Mouse (Mus musculus): Measurements from ENCODE around the gene Pla2g1b.

Gene Pla2g1b

DNA sequence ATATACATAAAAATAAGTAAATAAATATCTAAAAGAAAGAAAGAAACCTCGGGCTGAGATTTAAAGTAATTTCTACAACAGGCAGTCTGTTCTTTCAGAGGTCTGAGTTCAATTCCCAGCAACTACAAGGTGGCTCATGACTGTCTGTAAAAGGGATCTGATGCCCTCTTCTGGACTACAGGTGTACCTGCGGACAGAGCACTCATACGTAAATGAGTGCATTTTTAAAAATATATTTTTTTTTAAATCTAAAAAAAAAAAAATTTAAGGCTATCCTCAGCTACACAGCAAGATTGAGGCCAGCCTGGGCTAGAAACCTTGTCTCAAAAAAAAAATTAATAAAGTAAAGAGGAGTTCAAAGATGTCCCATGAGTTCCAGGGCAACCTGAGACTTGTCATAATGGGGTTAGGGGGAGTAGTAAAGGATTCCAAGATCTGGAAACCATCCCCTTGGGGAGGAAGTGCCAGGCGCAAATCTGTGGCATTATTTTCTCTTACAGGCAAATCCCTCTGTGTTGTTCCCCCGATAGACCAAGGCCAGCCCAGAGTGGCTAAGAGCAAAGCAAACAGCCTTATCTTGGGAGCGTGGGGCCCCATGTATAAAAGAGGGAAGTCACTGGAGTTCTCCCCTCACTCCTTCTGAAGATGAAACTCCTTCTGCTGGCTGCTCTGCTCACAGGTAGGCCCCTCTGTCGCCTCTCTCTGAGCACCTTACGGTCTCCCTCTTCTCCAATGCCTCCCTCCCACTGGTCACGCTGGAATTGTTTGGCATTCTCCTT is at the start of gene Pla2g1b:
Pla2g1b (plus strand) TSS at position 621 of the 779 bp plus-strand sequence.
- DNase-seq (ENCODE audit: low spot score): no peak

DNA sequence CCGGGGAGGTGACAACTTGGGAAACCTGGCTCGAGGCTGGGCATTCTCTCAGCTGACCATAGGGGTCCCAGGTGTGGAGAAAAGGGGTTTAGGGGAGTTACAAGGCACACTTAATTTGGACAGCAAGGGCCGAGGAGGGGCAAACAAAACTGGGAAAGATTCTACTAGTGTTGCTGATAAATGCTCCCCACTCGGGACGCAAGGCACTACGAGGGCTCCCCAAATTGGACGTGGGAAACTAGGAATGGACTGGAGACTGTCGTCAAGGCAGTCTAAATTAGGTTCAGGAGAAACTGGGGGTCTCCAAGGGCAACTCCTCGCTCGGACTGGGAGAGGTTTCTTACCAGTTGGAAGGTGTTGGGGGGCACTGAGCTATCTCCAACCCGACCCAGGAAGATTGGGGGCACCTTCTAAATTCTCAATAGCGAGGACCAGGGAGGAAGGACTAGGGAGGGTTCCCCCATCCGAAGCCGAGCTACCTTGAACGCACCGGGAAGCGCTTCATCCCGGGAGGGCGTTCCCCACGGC is 37.2 kb upstream of the Pla2g1b start:
- no peak for DNase-seq (ENCODE audit: low spot score)

DNA sequence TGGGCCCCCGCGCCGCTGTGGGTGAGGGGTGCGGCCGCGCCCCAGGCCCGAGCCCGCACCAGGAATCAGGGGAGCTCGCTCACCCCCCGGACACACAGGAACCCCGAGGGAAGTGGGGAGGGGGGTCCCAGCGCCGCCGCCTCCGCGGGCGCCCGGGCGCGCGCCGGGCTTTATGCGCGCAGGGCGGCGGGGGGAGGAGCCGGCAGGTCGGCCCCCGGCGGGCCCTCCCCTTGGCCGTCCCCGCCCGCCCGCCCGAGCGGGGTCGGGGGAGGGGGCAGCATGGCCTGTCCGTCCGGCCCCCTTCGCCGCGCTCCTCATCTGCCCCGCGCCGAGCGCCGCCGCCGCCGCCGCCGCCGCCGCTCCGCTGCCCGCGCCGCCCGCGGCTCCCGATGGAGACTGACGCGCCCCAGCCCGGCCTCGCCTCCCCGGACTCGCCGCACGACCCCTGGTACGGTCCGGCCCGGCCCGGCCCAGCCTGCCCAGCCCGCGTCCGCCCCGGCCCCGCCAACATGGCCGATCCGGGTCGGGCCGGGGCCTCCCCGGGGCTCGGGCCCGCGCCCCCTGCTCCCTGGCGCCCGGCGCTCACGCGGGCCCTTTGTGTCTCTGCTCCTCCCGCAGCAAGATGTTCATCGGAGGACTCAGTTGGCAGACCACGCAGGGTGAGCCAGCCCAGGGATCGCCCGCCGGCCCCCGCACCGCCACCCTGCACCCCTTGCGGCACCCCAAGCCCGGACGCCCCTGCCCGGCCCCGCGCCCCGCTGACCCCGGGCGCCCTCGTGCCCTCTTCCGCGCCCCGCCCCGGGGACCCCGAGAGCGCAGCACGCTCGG is 36.5 kb upstream of the Pla2g1b start, which contains the start of gene Msi1:
Msi1 (plus strand) TSS at position 241 of the 828 bp plus-strand sequence.
- DNase-seq (ENCODE audit: low spot score): no peak

DNA sequence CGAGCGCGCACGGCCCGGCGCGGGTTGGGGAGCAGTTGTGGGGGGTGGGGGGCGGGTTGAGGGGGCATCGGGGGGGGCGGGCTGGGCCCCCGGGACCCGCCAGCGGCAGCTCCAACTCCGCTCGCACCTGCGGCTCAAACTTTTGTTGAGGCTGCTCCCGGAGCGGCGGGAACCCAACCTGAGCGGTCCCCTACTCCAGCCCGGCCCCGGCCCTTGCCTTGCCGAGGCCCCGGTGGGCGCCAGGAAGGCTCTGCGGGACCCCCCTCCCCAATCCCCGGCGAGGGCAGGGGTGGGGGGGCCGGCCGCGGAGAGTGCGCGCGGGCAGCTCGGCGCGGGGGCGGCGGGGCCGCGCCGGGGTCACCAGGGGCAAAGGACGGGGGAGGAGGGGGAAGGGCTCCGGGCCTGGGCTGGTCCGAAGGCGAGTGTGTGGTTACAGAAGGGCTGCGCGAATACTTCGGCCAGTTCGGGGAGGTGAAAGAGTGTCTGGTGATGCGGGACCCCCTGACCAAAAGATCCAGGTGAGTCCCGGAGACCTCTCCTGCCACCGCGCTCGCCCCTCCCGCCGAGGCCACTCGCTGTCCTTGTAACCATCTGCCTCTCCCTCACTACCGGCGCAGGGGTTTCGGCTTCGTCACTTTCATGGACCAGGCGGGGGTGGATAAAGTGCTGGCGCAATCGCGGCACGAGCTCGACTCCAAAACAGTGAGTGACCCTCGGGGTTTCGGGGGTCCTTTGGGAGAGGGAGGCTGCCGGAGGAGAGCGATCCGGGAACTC is 35.7 kb upstream of the Pla2g1b start:
- DNase-seq (ENCODE audit: low spot score): no peak

DNA sequence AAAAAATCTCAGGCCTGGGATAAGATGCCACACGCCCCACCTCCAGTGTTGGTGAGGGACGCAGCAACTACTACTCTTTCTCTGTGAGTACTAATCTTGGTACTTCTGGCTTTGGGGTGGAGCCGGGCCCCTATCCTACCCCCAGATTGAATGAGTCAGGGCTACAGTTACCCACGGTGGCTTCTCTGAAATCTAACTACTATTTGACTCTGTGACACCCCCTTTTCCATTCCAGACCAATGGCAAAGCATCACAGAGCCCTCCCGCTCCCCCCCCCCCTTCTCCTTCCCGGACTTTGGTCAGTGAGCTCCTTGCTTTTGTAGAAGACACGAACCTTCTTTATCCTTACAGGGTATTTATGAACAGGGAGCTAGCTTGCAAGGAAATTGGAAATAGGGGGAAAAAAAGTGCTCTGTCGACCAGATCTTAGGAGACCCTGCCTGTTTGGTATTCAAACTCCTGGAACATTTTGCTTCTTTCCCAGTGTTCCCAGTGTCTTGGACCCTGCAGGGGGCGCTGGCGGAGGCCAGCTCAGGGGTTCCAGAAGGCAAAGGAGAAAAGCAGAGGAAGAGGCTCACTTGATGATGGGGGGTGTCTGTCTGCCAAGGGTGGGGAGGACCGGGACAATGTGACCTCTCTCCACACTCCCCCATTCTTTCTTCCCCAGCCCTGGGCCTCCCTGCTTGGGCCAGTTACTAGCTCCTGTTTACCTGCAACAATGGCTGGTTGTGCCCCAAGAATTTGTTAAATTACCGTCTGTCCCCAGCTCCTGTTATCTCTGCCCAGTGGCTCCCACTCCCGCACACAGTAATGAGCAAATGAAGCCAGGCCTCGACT is 34.8 kb upstream of the Pla2g1b start:
- DNase-seq (ENCODE audit: low spot score): no peak

DNA sequence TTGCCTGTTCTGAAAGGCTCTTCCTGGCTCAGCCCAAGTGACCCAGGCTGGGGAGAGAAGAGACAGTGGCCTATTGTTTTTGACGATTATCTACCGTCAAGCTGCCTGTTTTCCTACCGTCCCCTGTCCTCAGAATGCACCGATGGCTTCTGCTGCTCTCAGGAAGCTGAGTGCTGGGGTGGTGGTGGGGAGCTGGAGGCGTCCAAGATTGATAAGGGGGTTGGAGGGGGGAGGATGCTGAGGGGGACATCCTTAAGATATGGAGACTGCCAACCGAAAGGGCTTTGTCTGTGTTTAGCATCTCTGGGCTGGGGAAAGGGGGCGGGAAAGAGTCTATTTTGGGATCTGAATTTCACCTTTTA is 34.2 kb upstream of the Pla2g1b start:
- DNase-seq (ENCODE audit: low spot score): no peak

DNA sequence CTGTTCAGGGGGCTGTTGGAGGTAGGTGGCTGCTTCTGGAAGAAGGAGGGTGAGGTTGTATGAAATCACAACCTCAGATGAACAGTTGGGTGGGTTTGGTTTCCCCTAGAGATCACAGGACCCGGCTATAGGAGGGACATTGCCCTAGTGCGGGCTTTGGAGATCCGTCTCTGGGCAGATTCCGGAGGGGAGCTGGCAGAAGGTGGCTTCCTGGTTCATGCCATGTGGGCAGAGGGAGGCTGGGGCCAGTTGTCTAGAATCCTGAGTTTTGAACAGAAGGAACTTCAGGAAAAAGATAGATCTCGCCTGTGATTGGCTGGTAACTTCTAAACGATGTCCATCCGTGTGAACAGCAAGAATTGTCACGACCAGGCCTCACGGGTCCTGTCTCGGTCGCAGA is 33.7 kb upstream of the Pla2g1b start:
- no peak for DNase-seq (ENCODE audit: low spot score)

DNA sequence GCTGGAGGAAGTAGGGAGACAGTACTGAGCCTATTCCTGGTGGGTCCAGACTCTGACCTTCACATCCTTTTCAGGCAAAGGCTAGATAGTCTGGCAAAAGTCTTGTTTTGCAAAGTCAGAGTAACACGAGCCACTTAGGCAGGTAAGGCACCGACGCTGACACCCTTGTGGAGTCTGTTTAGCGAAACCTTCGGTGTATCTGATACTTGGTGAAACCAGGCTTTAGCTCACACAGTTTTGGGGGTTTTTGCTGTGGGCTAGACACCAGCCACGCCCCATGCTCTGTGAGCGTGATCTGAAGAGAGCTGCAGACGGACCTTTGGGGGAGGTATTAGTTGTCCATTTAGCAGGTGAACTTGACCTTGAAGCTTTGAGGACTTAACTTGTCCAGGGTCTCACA is 32.9 kb upstream of the Pla2g1b start:
- DNase-seq (ENCODE audit: low spot score): no peak

DNA sequence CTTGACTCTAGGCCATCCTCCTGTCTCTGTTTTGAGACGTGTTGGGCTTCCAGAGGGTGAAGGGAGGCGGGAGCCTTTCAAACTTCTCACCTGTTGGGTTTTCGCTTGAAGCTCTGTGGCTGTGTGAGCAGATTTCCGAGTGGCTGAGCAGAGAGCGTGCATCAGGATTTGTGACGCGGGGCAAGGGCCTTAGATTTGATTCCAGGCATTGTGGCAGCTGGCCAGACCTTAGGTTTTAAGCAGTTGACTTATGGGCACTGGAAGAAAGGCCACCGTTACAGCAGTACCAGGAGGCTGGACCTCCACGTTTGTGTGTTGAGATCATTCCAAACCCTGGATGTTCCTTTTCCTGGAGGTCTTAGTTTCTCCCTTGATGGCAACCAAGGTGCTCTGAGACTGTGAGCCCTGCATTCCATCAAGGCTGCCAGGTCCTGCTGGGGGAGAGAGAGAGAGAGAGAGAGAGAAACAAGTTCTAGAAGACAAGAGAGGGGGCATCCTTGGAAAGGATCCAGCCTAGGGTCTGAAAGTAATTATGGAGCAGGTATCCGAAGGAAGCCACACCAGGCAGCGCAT is 31.7 kb upstream of the Pla2g1b start:
- DNase-seq (ENCODE audit: low spot score): no peak

DNA sequence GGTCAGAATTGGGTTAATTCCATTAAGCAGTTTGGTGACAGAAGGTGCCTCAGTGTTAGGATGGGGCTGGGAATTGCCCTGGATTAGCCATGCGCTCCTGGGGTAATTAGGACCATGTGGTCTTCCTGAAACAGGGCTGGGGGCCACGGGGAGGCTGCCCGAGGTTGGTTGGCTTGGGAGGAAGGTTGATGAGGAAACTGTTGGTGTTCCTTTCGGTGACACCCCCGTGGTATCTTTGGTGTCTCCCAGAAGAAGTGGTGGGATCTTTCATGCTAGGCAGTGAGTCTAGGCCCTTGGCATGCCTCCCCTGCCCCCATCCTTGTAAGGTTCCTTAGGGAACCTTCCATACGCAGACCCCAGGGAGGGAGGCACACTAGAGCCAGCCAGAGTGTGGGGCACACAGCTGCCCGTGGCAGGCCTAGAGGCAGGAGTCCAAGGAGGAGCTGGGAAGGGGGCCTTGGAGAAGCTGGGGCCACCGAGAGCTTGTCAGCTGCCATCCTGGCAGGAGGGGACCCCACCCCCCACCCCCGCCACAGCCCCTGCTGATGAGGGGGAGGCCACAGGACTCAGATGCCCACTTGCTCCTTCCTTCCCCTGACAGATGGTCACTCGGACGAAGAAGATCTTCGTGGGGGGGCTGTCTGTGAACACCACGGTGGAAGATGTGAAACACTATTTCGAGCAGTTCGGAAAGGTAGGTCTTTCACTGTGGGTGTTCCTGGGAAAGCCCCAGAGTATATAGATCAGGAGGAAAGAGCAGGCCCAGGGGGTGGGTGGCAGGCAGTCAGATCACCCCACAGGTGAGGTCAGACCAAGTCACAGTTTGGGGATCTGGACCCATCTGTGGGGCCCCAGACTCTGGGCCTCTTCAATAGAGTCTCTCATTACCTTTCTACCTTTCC is 31.0 kb upstream of the Pla2g1b start:
- DNase-seq (ENCODE audit: low spot score): no peak

DNA sequence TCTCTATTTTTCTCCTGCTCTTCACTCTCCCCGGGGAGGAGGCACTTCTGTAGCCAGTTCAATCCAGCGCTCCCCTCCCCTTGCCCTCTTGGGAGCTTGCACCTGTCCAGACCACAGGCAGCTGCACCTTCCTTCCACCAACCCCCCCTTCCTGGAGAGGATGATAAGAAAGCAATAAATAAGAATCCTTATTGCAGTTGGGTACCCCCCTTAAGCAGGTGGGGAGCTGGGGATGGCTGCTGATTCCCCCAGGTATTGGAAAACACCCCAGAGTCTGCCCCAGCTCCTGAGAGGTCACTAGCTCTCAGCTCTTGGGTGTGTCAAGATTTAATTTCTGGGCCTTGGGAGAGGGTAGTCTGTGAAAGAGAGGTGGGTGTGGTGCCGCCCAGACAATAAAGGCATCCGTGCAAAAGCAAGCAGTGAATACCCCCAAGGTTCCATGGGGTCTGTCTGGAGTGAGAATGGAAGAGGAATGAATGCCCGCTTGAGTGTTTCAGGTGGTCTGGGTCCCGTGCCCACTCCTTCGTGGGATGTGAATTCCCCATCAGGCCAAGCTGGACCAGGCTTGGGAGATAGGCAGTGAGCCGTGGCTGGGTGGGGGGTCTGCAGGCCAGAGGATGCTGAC is 30.2 kb upstream of the Pla2g1b start:
- no peak for DNase-seq (ENCODE audit: low spot score)

DNA sequence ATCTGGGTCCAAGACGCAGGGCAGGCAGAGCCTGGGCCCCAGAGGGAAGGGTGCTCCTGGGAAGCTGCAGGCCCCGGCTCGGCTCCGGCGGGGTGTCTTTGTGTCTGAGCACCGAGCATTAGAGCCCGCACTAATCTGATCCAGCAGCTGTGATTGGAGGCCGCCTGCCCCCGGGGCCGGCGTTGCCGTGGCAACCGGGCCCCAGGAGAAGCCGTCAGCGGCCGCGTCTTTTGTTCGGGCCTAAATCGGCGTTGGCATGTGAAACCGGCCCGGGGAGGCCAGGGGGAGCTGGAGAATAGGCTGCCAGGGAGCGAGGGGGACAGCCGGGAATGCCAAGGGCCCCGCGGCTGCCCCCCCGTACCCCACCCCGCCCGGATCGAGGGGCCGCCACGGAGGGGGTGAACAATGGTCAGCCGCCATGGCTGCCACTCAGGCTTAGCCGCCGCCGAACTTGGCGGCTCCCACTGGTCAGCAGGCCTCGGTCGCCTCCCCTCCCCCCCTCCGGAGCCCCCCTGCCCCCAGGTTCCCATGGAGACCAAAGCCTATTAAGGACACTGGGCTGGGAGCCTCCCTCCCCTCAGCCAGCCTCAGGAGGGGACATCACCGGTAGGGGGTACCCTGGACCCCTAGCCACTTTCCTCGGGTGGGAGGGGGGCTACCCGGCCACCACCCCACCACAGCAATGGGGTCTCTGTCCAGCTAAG is 29.5 kb upstream of the Pla2g1b start:
- DNase-seq (ENCODE audit: low spot score): no peak

DNA sequence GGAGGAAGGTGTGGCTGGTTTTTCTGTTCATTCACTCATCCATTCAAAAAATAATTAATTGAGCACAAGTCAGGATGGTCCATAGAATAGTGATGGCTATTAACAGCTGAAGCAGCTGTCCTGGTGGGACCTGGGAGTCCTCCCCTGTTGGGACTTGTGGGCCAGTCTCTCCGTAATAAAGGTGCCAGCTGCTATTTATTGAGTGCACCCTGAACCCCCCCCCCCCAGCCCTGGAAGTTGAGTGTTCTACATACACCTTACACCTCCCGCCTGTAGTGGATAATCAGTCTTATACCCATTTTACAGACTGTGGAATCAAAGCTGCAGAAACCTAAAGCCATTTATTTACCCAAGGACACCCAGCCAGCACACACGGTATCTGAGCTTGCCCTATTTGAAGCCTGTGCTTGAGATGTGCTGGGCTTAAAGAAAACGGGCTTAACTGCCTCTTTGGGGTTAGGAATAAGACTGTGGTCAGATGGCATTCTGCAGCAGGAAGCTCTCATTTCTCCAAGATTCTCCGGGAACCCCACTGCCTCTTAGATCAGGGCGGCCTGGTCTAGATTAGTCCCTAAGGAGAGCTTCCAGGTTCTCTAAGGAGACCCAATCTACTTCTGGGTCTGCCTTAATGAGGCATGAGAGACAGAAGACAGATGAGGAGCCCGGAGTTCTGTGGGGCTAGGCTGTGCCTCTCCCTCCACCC is 28.7 kb upstream of the Pla2g1b start:
- no peak for DNase-seq (ENCODE audit: low spot score)

DNA sequence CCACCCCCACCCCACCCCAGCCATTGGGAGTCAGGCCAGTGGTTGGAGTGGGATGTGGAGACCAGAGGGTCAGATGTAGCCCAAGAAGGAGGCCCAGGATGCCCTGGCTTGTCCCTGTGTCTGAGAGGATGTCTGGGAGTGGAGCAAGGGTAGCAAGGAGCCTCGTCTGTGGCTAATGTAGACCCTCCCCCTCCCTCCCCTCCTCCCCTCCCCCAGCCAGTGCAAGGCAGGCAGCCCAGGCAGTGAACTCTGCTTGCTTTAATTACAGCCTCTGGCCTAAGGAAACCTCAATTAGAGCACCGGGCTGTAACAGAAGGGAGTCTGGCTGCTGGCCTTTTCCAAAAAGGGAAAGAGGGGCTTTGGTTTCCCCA is 28.1 kb upstream of the Pla2g1b start:
- no peak for DNase-seq (ENCODE audit: low spot score)

DNA sequence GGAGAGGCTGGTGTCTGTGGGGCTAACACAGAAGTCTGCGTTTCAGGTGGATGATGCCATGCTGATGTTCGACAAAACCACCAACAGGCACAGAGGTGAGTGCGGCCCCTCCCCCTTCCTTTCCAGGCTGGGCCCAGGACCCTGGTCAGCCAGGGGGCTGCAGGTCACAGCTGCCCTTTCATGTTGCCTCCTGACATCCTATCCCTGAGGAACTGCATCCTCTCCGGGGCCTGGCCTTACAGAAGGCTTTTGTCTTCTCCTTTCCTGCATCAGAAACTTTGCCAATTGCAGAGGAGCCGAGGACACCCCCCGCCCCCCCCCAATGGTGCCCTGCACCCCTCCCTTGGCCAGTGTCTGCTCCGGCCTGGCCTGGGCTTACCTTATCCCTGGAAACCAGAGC is 27.4 kb upstream of the Pla2g1b start:
- DNase-seq (ENCODE audit: low spot score): no peak

DNA sequence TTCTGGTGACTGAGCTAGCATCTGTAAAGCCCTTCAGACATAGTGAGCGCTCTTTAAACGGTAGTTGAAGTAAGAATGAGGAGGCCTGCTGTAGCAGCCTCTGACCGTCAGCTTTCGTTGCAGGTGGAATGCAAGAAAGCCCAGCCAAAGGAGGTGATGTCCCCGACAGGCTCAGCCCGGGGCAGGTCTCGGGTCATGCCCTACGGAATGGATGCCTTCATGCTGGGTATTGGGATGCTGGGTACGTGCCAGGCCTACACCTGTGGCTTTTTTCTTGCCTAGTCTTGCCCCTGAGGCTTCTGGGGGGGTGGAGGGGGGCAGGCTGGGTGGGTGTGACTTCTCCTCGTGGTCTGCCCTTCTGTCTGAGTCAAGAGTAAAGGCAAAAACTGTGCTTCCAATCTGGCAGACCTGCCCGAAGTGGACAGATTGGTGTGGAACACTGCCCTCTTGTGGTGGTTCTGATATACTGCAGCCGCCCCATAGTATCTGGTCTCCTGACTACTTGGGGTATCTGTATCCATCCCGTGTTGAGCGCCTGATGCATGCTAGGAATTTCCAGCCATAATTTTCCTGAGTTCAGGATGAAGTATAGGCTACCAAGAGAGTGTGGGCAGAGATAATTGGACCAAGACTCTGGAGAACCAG is 24.7 kb upstream of the Pla2g1b start:
- peak; percentile 53 for DNase-seq (ENCODE audit: low spot score)

DNA sequence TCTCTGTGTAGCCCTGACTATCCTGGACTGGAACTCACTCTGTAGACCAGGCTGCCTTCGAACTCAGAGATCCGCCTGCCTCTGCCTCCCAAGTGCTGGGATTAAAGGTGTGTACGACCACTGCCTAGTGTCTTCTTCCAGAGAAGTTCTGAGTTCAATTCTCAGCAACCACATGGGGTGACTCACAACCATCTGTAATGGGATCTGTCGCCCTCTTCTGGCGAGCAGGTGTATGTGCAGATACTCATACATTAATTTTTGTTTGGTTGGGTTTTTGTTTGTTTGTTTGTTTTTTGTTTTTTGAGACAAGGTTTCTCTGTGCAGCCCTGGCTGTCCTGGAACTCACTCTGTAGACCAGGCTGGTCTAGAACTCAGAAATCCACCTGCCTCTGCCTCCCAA is 23.4 kb upstream of the Pla2g1b start:
- peak; percentile 8 for DNase-seq (ENCODE audit: low spot score)

DNA sequence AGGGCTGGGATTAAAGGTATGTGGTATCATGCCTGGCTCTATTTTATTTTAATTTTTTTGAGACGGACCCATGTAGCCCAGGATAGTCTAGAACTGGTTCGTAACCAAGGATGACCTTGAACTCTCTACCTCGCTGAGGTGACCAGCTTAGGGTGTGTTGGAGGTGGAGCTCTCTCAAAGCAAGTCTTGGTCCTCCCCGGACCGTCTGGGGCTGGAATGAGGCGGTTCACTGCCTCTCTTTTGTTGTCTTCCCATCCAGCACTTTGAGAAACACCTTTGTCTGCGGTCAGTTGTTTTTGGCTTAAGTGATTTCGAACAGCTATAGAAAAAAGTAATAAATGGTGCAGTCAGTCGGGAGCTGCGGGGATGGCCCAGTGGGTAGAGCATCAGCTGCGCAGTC is 21.9 kb upstream of the Pla2g1b start:
- DNase-seq (ENCODE audit: low spot score): no peak
